ENCODE assay signal across 28 mouse cellular contexts in genomic region chr5:136880101-136880500, GRCm38 (mm10). TPM values are rescaled to one million over a fixed set of nuclear protein-coding genes. Genes with fewer than 3 reads are reported as not detected.
DNase-seq lines count a peak whose midpoint lies in the region; ATAC-seq lines count a peak whose summit lies in the region.
"Had no signal": no experiment of that assay in that cellular context is flagged by ENCODE, and none has a peak within 500 bp of the region (broad histone marks: within the 10 kb centered on the region; RNA-seq: fewer than 3 reads in every experiment).

No protein-coding gene starts in this region.

- WGBS in kidney, embryonic 14.5 days: 58% methylated on average over 8 of the region's 8 CpGs

- no peak overlapping the region for H3K27ac ChIP-seq in kidney, embryonic 14.5 days (ENCODE audit: low read depth, low read length)
- H3K27ac ChIP-seq: hindbrain, embryonic 10.5 days; hindbrain, postnatal 0 days; limb, embryonic 13.5 days; liver, embryonic 12.5 days; midbrain, embryonic 15.5 days; neural tube, embryonic 12.5 days had no signal

- H3K27me3 ChIP-seq in kidney, embryonic 14.5 days (ENCODE audit: control insufficient read depth, insufficient read depth, low read length): no peaks in the 10 kb centered on the region
- H3K27me3 ChIP-seq: limb, embryonic 13.5 days had no signal

- intact Hi-C loops in left cerebral cortex, postnatal 25 days (cut with DNase I): no loop called here

- H3K9ac ChIP-seq in kidney, embryonic 14.5 days (ENCODE audit: low read depth, low read length): no peak overlapping the region
- H3K9ac ChIP-seq: forebrain, postnatal 0 days; limb, embryonic 13.5 days; liver, embryonic 12.5 days; midbrain, embryonic 15.5 days; neural tube, embryonic 12.5 days had no signal

- H3K9me3 ChIP-seq in kidney, embryonic 14.5 days (ENCODE audit: control insufficient read depth, low read length): no peaks in the 10 kb centered on the region
- H3K9me3 ChIP-seq: hindbrain, embryonic 10.5 days; limb, embryonic 13.5 days; liver, embryonic 12.5 days; midbrain, embryonic 15.5 days; neural tube, embryonic 12.5 days had no signal

- peaks cover 2% of the 10 kb centered on the region; the same call in 1 of the 2 replicates for H3K36me3 ChIP-seq in kidney, embryonic 14.5 days (ENCODE audit: control insufficient read depth, insufficient read depth, low read length)
- H3K36me3 ChIP-seq: liver, embryonic 12.5 days; midbrain, embryonic 15.5 days; neural tube, embryonic 12.5 days had no signal

- ATAC-seq in kidney, embryonic 14.5 days (ENCODE audit: low FRiP score, low TSS enrichment): no peak
- ATAC-seq: activated CD4-positive, CD25-positive, alpha-beta regulatory T cell, adult 4 months; forebrain, postnatal 0 days; hindbrain, postnatal 0 days; intestine, embryonic 16.5 days; liver, embryonic 12.5 days; midbrain, embryonic 15.5 days had no signal

- H3K4me1 ChIP-seq in kidney, embryonic 14.5 days (ENCODE audit: control insufficient read depth, insufficient read depth, low read length): 0 out of 2 replicates have a peak, but pooled peaks cover 10% of the 10 kb centered on the region

- H3K4me2 ChIP-seq in kidney, embryonic 14.5 days (replicated peaks; ENCODE audit: low read depth, low read length): no peak overlapping the region
- H3K4me2 ChIP-seq: heart, embryonic 11.5 days; liver, embryonic 12.5 days; midbrain, embryonic 15.5 days had no signal

- peak; percentile 48 for DNase-seq in kidney, adult 11 months
- DNase-seq in urinary bladder, postnatal 14 days (ENCODE audit: low spot score): peak; percentile 18
- DNase-seq in urinary bladder, adult 2 months (ENCODE audit: low spot score): no peak
- DNase-seq in kidney, adult 8-10 months: peak; percentile 41 to 43
- no peak for DNase-seq in spleen, postnatal 14 days (ENCODE audit: low spot score in 2 of 2)
- no peak for DNase-seq in left cerebral cortex, postnatal 25 days (ENCODE audit: low spot score in 2 of 2)
- DNase-seq: cerebellum, adult 8-10 months; cerebellum, postnatal 36 days; embryo, embryonic 11 days; forebrain, postnatal 0 days; gastrocnemius, postnatal 14 days; heart, adult 11 months; layer of hippocampus, postnatal 36 days; lung, adult 2 months; lung, postnatal 14 days; thymus, postnatal 25 days had no signal

- no peak overlapping the region for H3K4me3 ChIP-seq in kidney, embryonic 14.5 days (ENCODE audit: low read length)
- H3K4me3 ChIP-seq: hindbrain, embryonic 10.5 days; limb, embryonic 13.5 days; liver, embryonic 12.5 days; midbrain, embryonic 15.5 days; neural tube, embryonic 12.5 days had no signal

RNA-seq across cellular contexts. Expression of gene Col26a1, which starts 2.9 kb away (rescaled TPM):
- 37.5 and 44.0 TPM in 2 replicates for polyA plus RNA-seq in kidney, embryonic 14.5 days (2014; fragmentation: Nextera tagmentation; extraction: Ambion mirVana)
- polyA plus RNA-seq in urinary bladder, adult 2 months (2012; rRNA removed): 0.15 and 0.48 TPM in 2 replicates
- total RNA-seq in left cerebral cortex, postnatal 25 days (2021): 10 to 100 TPM; 11.9 to 13.1 TPM
- total RNA-seq: megakaryocyte progenitor cell, adult 5-6 weeks; MEL had no signal
- polyA plus RNA-seq: activated CD4-positive, CD25-positive, alpha-beta regulatory T cell, adult 4 months had no signal

RNA-seq across cellular contexts. Expression of gene Ift22, which starts 27.8 kb away (rescaled TPM):
- 85.0 and 86.7 TPM in 2 replicates for polyA plus RNA-seq in kidney, embryonic 14.5 days (2014; fragmentation: Nextera tagmentation; extraction: Ambion mirVana)
- 22.5 and 22.6 TPM in 2 replicates for polyA plus RNA-seq in urinary bladder, adult 2 months (2012; rRNA removed)
- total RNA-seq in left cerebral cortex, postnatal 25 days (2021): 100 to 1,000 TPM in 1 of 2 experiments, 10 to 100 TPM in 1; 95.3 to 108 TPM

Comparison
In these comparisons a context has a peak if more than half of its experiments do, and no peak if none do; other contexts are left out.
1. DNase-seq: peak in kidney, adult 11 months (single experiment), urinary bladder, postnatal 14 days (single experiment) and kidney, adult 8-10 months (2 of 2); none in urinary bladder, adult 2 months (single experiment), spleen, postnatal 14 days (0 of 2) and left cerebral cortex, postnatal 25 days (0 of 2).
2. RNA of gene Col26a1, which starts 2.9 kb away (polyA plus RNA-seq): 37.5 to 44.0 TPM in kidney, embryonic 14.5 days; 0.15 to 0.48 TPM in urinary bladder, adult 2 months; every median in the first group is over 10 times any median in the second.